19 mouse cellular contexts compared by ENCODE assay signal in genomic region chr13:56386411-56386810, GRCm38 (mm10). TPM values are rescaled to one million over a fixed set of nuclear protein-coding genes. Genes with fewer than 3 reads are reported as not detected.
A peak's percentile ranks its signal among the peaks of the same experiment; 100 is the strongest.
DNase-seq lines count a peak whose midpoint lies in the region.
"Had no signal": no experiment of that assay in that cellular context is flagged by ENCODE, and none has a peak within 500 bp of the region (broad histone marks: within the 10 kb centered on the region; RNA-seq: fewer than 3 reads in every experiment).

No protein-coding gene starts in this region.

- peak; percentile 18 for DNase-seq in layer of hippocampus, adult 9-11 months
- no peak for DNase-seq in layer of hippocampus, postnatal 36 days
- DNase-seq in ovary, adult 18-20 months (ENCODE audit: low spot score), result peak; percentile 13
- no peak for DNase-seq in ovary, postnatal 10 days (ENCODE audit: low spot score)
- peak; percentile 15 to 21 for DNase-seq in frontal cortex, postnatal 36 days (ENCODE audit: low spot score in 2 of 2)
- peak; percentile 11 for DNase-seq in right cerebral cortex, postnatal 25 days
- no peak for DNase-seq in thymus, postnatal 14 days
- DNase-seq: cerebellum, adult 2 months; gastrocnemius, postnatal 10 days; kidney, adult 9 months; lung, postnatal 14 days; retina, postnatal 1 day had no signal

RNA-seq across cellular contexts. Expression of gene Gm3045, which starts 40.0 kb away (rescaled TPM):
- not detected for total RNA-seq in layer of hippocampus, postnatal 36 days (2021)
- total RNA-seq: adrenal gland, adult 18-20 months; adrenal gland, postnatal 4 days; common myeloid progenitor, adult 5-6 weeks; gastrocnemius, postnatal 10 days; heart, adult 18-20 months; heart, postnatal 25 days; layer of hippocampus, postnatal 14 days; megakaryocyte-erythroid progenitor cell, adult 5-6 weeks had no signal

RNA-seq across cellular contexts. Expression of gene Slc25a48, which starts 51.7 kb away (rescaled TPM):
- under 1 TPM in 1 of 2 experiments, not detected in 1; 0.10 TPM for total RNA-seq in layer of hippocampus, postnatal 36 days (2021)
- total RNA-seq: common myeloid progenitor, adult 5-6 weeks; megakaryocyte-erythroid progenitor cell, adult 5-6 weeks had no signal

Comparison
In these comparisons a context has a peak if more than half of its experiments do, and no peak if none do; other contexts are left out.
1. DNase-seq: peak in layer of hippocampus, adult 9-11 months (single experiment), ovary, adult 18-20 months (single experiment), frontal cortex, postnatal 36 days (2 of 2) and right cerebral cortex, postnatal 25 days (single experiment); none in layer of hippocampus, postnatal 36 days (0 of 2), ovary, postnatal 10 days (single experiment) and thymus, postnatal 14 days (single experiment).